Mouse (Mus musculus) heart, adult 2 months (tissue): Measurements from ENCODE around the gene Gramd1b.

Experiments
- CTCF ChIP-seq: fragments of 200-600 bp; IDR thresholded peaks from 2 replicates; pipeline ENCODE4 v1.8.1; 2022; ENCODE audit warnings: antibody characterized with exemption, mild to moderate bottlenecking, moderate library complexity
- EP300 ChIP-seq: fragments of 200-500 bp; IDR thresholded peaks from 2 replicates; pipeline ENCODE4 v1.6.1; 2011; ENCODE audit warnings: low read depth, low read length, control low read depth; ENCODE audit not compliant: insufficient read depth
- POLR2A ChIP-seq: fragments of 200-500 bp; IDR thresholded peaks from 2 replicates; pipeline ENCODE4 v1.6.1; 2011; ENCODE audit warnings: mild to moderate bottlenecking, low read depth, low read length, control low read depth; ENCODE audit not compliant: insufficient read depth

- no peak for TF ChIP-seq EP300
- TF ChIP-seq CTCF: no peak
- no peak for TF ChIP-seq POLR2A
Observed at GRCm38 (mm10) chr9:40457448-40457847, 73.7 kb downstream of the Gramd1b start.
